Mouse (Mus musculus): ENCODE data around the gene Gm813.
"Not testable (repeated sequence)": the region's sequence is repeated elsewhere in the genome, so short reads cannot be mapped to it uniquely, and the experiment has no call there.

Gm813 gene

DNA sequence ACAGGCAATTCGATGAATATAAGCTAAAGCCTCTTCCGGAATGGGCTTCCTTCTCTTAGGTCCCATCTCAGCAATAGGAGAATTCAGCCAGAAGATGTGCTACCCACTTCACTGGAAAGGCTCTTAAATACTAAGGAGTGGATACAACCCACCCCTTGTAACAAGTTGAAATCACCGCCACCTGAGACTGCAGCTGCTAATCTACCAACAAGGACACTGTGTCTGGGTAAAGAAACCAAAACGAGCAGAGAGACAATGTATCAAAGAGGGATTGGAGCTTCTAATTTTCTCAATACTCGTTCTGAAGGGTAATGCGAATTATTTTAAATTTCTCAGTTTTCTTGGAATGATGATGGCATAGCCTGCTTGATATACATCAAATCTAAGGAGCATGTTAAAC lies at the start of gene Gm813:
Gene Gm813, minus strand, starts transcription at position 101 of the 400 bp plus-strand sequence.
- no peak for DNase-seq

- not testable (repeated sequence) for DNase-seq
These were observed 48.4 kb upstream of the Gm813 start for GRCm38 (mm10) chr16:58665137-58665536.

GRCm38 (mm10) chr16:58663816-58664215 lies 47.0 kb upstream of the Gm813 start:
- DNase-seq, result no peak

DNA sequence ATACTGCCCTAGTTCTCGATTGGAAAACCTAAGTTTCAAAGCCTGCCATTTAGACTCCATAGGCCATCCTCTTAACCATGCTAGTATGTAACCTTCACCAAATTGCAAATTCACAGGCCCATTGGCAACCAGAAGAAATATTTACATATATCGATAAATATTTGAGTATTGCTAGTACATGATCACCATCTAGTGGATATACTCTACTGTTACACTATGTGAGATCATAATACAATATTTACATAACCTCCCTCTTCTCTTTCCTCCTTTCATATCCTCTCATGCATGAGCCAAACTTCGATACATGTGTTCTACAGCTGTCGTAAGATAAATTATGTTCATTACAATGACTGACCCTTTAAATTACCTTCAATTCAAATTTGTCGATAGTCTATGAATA lies 46.2 kb upstream of the Gm813 start:
- no peak for DNase-seq

- no peak for DNase-seq
These were observed 45.6 kb upstream of the Gm813 start for GRCm38 (mm10) chr16:58662287-58662791.

- DNase-seq, result no peak
These were observed 45.0 kb upstream of the Gm813 start for GRCm38 (mm10) chr16:58661826-58662225.

DNA sequence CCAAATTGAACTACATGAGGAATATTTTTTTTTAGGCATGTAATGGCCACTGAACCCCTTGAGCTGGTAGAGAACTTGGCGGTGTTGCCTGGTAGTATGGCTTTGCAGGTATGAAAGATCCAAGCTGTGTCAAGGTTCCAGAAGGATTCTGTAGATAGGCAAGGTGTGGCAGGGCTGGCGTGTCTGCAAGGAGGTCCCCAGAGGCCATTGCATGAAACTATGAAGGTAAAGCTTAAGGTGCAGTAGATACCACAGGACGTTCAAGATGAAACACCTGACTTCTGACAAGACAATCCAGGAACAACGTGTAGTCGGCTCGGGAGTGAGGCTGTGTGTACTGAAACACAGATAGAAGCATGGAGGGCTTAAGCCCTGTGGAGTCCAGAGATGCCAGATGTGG lies 41.9 kb upstream of the Gm813 start:
- no peak for DNase-seq

GRCm38 (mm10) chr16:58656526-58656925 lies 39.7 kb upstream of the Gm813 start:
- no peak for DNase-seq

GRCm38 (mm10) chr16:58655751-58656150 lies 39.0 kb upstream of the Gm813 start:
- no peak for DNase-seq

DNA sequence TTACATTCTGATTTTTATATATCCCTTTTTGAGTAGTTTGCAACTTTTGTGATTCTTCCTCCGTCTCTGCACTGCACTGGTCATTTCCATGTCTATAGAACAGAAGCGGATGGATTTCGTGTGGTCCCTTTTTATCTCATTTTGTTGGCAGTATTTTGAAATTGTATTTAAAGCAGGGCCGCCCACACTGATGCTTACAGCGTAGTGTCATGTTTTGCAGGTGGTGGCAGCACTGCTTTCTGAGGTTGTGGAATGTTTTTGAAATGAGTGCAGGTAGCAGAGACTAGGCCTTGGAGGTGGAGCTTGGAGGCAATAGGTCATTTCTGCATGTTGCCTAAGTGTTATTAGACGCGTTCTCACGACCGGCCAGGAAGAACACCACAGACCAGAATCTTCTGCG lies 33.2 kb upstream of the Gm813 start:
- DNase-seq, result no peak

GRCm38 (mm10) chr16:58638689-58639175 lies 22.0 kb upstream of the Gm813 start, which contains the start of gene E330017A01Rik:
Gene E330017A01Rik, minus strand, starts transcription at chr16:58638739.
- DNase-seq, result no peak

- no peak for DNase-seq
These were observed 21.2 kb upstream of the Gm813 start for GRCm38 (mm10) chr16:58638016-58638415.

GRCm38 (mm10) chr16:58637448-58637847 lies 20.7 kb upstream of the Gm813 start:
- no peak for DNase-seq

DNA sequence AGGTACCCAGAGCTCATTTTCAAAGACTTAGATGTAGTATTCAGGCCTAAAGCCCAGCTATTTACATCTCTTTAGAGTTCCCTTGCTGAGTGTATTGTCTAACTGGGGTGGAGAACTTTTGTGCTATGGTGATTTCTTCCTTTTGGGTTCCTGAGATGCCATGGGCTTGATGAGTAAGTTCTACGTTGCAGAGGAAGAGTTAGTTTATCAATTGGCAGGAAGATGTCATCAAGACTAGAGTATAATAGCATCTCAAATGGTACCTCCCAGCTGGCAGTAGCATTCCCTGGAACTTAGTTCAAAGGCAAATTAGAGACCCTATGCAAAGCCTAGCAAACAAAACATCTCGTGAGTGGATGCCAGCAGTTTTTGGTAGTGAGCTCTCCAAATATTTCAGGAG lies 19.1 kb upstream of the Gm813 start:
- no peak for DNase-seq

DNA sequence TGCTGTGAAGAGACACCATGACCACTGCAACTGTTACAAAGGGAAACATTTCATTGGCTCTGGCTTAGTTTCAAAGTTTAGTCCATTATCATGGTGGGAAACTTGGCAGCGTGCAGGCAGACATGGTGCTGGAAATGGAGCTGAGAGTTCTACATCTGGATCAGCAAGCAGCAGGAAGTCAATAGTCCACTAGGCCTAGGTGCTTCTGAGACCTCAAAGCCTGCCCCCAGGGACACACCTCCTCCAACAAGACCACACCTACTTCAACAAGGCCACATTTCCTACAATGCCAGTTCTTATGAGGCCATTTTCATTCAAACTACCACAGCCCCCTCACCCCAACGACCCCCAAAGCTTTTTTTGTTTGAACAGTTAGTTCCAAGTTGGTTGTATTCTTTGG lies 13.0 kb upstream of the Gm813 start:
- DNase-seq, result no peak

- no peak for DNase-seq
These were observed 12.2 kb upstream of the Gm813 start for GRCm38 (mm10) chr16:58628968-58629367.

- DNase-seq, result no peak
These were observed 11.5 kb upstream of the Gm813 start for GRCm38 (mm10) chr16:58628336-58628680.

DNA sequence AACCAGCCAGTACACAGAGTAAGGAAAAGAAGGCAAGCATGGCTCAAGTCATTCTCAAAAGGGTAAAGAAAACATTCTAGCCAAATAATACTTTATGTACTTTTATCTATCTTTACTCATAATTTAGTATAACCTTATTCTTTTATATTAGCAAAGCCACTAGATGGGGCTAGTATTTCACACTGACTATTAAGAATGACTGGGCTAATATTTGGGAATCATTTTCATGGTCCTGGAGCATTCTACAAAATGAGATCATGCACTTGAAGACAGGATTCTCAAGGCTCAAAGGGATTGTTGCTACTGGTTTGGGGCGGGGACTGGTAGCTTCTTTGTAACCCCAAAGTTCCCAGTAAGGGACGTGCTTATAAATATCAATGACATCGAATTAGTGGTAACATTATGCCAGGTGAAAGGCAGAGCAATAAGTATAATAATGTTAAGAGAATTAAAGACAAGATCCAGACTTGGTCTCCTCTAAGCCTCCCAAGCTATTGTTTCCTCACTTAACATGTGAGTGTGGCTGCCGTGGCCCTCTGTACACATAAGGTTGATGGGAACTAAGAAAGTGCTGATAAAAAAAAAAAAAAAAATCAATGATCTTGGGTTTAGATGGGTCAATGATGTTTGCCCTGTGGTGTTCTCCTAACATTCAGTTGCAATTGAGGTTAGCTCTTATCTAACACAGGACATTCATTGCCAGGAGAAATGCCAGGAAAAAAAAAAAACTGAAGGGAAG lies 11.0 kb upstream of the Gm813 start:
- no peak for DNase-seq

DNA sequence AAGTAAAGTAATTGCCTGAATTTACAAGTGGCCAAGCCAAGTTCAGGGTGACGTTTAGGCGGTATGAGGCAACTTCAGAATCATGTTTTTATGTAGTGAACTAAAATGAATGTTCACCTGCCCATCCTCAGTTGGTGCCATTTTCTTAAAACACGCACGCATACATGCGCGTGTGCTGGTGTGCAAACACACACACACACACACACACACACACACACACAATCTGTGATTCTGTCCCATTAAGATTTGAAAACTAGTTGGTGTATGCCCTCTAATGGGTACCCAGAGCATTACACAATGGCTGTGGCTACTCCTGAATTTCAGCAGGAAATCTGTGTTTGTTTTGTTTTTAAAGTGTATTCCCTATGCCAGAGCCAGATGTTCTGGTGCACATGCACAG lies 7.2 kb upstream of the Gm813 start:
- DNase-seq, result peak; percentile 38 to 48

- DNase-seq, result peak in 1 of 2 experiments; percentile 41
These were observed 6.3 kb upstream of the Gm813 start for GRCm38 (mm10) chr16:58623114-58623513.

- DNase-seq, result no peak
These were observed 5.6 kb upstream of the Gm813 start for GRCm38 (mm10) chr16:58622377-58622776.

DNA sequence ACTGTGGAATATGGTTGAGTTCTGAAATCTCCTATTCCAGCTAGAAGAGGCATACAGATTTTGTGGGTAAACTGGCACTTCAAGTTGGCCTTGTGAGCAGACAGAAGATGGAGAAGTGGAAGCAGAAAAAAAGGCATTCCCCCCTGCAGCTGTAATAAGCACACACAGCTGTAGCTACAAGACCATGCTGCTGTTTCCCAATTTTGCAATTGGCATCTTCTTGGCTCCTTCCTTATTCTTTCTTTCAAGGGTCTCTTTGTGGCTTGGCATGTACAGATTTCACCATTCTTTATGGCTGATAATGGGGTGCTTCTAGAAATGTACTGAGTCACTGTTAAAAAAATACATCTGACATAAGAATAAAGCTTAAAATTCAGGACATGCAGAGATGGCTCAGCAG lies 568 bp upstream of the Gm813 start:
- DNase-seq, result no peak

DNA sequence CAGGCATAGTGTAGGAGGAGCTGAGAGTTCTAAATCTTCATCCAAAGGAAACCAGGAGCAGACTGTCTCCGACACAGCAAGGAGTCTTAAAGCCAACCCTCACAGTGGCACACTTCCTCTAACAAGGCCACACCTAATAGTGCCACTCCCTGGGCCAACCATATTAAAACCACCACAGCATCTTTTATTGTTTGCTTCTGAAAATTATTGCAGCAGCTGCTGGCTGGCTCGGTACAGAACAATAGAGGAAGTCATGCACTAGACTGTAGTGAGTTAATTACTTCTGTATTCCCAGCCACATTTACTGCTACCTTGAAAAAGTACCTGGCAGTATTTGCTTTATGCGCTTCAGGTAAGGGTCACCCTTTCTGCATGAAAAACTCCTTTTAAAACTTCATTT lies 3.8 kb downstream of the Gm813 start:
- DNase-seq, result no peak

- DNase-seq, result no peak
These were observed 9.7 kb downstream of the Gm813 start for GRCm38 (mm10) chr16:58607101-58607500.

DNA sequence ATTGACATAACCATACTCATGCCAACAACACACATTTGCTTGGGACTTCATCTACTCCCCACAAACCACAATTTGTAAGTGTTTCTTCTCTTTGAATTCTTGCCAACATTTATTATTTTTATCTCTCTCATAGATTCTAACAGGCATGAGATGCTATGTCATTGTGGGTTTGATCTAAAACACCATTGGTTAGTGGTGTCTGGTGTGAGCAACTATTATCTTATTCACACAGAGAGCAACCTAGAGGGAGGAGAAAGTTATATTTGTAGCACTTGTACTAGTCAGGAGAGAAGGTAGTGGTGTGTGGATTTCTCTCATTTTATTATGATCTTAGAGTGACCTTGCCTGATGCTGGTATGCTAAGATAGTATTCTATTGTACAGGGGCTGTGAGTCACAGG lies 12.1 kb downstream of the Gm813 start:
- DNase-seq, result no peak
